Mouse (Mus musculus) MEL (cell line): ENCODE measurements around the gene Gm17622. TPM values are rescaled to one million over a fixed set of nuclear protein-coding genes. Genes with fewer than 3 reads are reported as not detected.

ENCODE experiments used
- DNase-seq: peaks from one replicate; pipeline ENCODE4 v3.0.0; 2011; ENCODE audit warnings: low read depth, low spot score
- H3K27ac ChIP-seq: 2 replicates; pipeline ENCODE4 v1.5.1; 2012; ENCODE audit warnings: low read depth, mild to moderate bottlenecking, control low read depth, low read length, moderate library complexity; ENCODE audit not compliant: control insufficient read depth
- H3K27me3 ChIP-seq, 2 experiments: fragments of 150-350 bp in 1 of 2; sonication (generic) in 1 of 2; 2 replicates each; pipeline ENCODE4 v1.6.1; 2012; ENCODE audit warnings: low read length in 2 of 2, mild to moderate bottlenecking in 2 of 2, improper control_type of control experiment in 1 of 2, moderate library complexity in 1 of 2; ENCODE audit not compliant: insufficient read depth in 2 of 2, control insufficient read depth in 1 of 2
- H3K36me3 ChIP-seq, 2 experiments: 2 replicates each; pipeline ENCODE4 v1.6.1; 2012 to 2014; ENCODE audit warnings: low read length in 2 of 2, improper control_type of control experiment in 1 of 2, inconsistent platforms in 1 of 2, mild to moderate bottlenecking in 1 of 2; ENCODE audit not compliant: insufficient read depth in 2 of 2, control insufficient read depth in 1 of 2
- H3K4me1 ChIP-seq, 2 experiments: fragments of 150-350 bp in 1 of 2; sonication (generic) in 1 of 2; 2 replicates each; pipeline ENCODE4 v1.6.1; 2012; ENCODE audit warnings: low read length in 2 of 2, improper control_type of control experiment in 1 of 2, mild to moderate bottlenecking in 1 of 2; ENCODE audit not compliant: insufficient read depth in 2 of 2, control insufficient read depth in 1 of 2
- H3K4me3 ChIP-seq, 2 experiments: fragments of 150-350 bp in 1 of 2; sonication (generic) in 1 of 2; 2 replicates each; pipeline ENCODE4 v1.5.1; 2012; ENCODE audit warnings: low read depth in 2 of 2, low read length in 2 of 2, mild to moderate bottlenecking in 2 of 2, moderate library complexity in 2 of 2, control low read depth in 1 of 2, improper control_type of control experiment in 1 of 2; ENCODE audit not compliant: control insufficient read depth in 1 of 2, insufficient read depth in 1 of 2
- H3K79me2 ChIP-seq: 2 replicates; pipeline ENCODE4 v1.6.1; 2012; ENCODE audit warnings: mild to moderate bottlenecking, low read length, moderate library complexity; ENCODE audit not compliant: control insufficient read depth, poor library complexity, insufficient read depth
- H3K9ac ChIP-seq: 2 replicates; pipeline ENCODE4 v1.6.1; 2012; ENCODE audit warnings: low read depth, mild to moderate bottlenecking, control low read depth, low read length, moderate library complexity; ENCODE audit not compliant: control insufficient read depth, poor library complexity, severe bottlenecking
- H3K9me3 ChIP-seq: fragments of 150-350 bp; sonication (generic); replicated peaks from 2 replicates; pipeline ENCODE4 v1.6.1; 2012; ENCODE audit warnings: mild to moderate bottlenecking, low read length, improper control_type of control experiment, moderate library complexity; ENCODE audit not compliant: insufficient read depth
- BHLHE40 ChIP-seq: IDR thresholded peaks from 2 replicates; pipeline ENCODE4 v1.6.1; 2012; ENCODE audit warnings: low read depth, mild to moderate bottlenecking, inconsistent platforms, low read length, improper control_type of control experiment, borderline replicate concordance
- CHD1 ChIP-seq: IDR thresholded peaks from 2 replicates; pipeline ENCODE4 v1.6.1; 2012; ENCODE audit warnings: low read depth, mild to moderate bottlenecking, inconsistent platforms, low read length, improper control_type of control experiment
- GABPA ChIP-seq: IDR thresholded peaks from 2 replicates; pipeline ENCODE4 v1.6.1; 2012; ENCODE audit warnings: low read depth, mild to moderate bottlenecking, inconsistent platforms, low read length, improper control_type of control experiment, moderate library complexity
- GATA1 ChIP-seq: IDR thresholded peaks from 2 replicates; pipeline ENCODE4 v1.6.1; 2011; ENCODE audit warnings: low read depth, low read length, improper control_type of control experiment
- NELFE ChIP-seq: IDR thresholded peaks from 2 replicates; pipeline ENCODE4 v1.6.1; 2011; ENCODE audit warnings: low read depth, low read length, improper control_type of control experiment
- NRF1 ChIP-seq: IDR thresholded peaks from 2 replicates; pipeline ENCODE4 v1.6.1; 2014; ENCODE audit warnings: low read depth, mild to moderate bottlenecking, inconsistent platforms, low read length, improper control_type of control experiment, moderate library complexity; ENCODE audit not compliant: poor library complexity, insufficient read depth, severe bottlenecking
- POLR2AphosphoS2 ChIP-seq: IDR thresholded peaks from 2 replicates; pipeline ENCODE4 v1.6.1; 2011; ENCODE audit warnings: low read length, improper control_type of control experiment
- POLR2AphosphoS5 ChIP-seq: IDR thresholded peaks from 2 replicates; pipeline ENCODE4 v1.6.1; 2012; ENCODE audit warnings: low read depth, borderline replicate concordance, mild to moderate bottlenecking, inconsistent platforms, low read length, moderate library complexity, mixed read lengths
- RCOR1 ChIP-seq: IDR thresholded peaks from 2 replicates; pipeline ENCODE4 v1.6.1; 2012; ENCODE audit warnings: low read depth, mild to moderate bottlenecking, inconsistent platforms, low read length, improper control_type of control experiment
- SIN3A ChIP-seq: IDR thresholded peaks from 2 replicates; pipeline ENCODE4 v1.6.1; 2012; ENCODE audit warnings: low read length, improper control_type of control experiment, inconsistent platforms
- UBTF ChIP-seq: IDR thresholded peaks from 2 replicates; pipeline ENCODE4 v1.6.1; 2012; ENCODE audit warnings: low read depth, mild to moderate bottlenecking, inconsistent platforms, low read length, improper control_type of control experiment, moderate library complexity, borderline replicate concordance; ENCODE audit not compliant: insufficient read depth
- USF2 ChIP-seq, 2 experiments: IDR thresholded peaks; 2 replicates each; pipeline ENCODE4 v1.6.1; 2011 to 2012; ENCODE audit warnings: improper control_type of control experiment in 2 of 2, low read length in 2 of 2, borderline replicate concordance in 1 of 2, inconsistent platforms in 1 of 2, low read depth in 1 of 2, mild to moderate bottlenecking in 1 of 2; ENCODE audit not compliant: insufficient read depth in 1 of 2
- ZC3H11A ChIP-seq: IDR thresholded peaks from 2 replicates; pipeline ENCODE4 v1.6.1; 2012; ENCODE audit warnings: low read depth, mild to moderate bottlenecking, inconsistent platforms, low read length, improper control_type of control experiment
- ZMIZ1 ChIP-seq: IDR thresholded peaks from 2 replicates; pipeline ENCODE4 v1.6.1; 2012; ENCODE audit warnings: low read depth, mild to moderate bottlenecking, inconsistent platforms, low read length, improper control_type of control experiment, moderate library complexity
- ZNF384 ChIP-seq: IDR thresholded peaks from 2 replicates; pipeline ENCODE4 v1.6.1; 2012; ENCODE audit warnings: low read depth, mild to moderate bottlenecking, inconsistent platforms, low read length, improper control_type of control experiment
- polyA plus RNA-seq, 2 experiments: library from polyadenylated mRNA; stranded (reverse) in 1 of 2; unstranded in 1 of 2; fragments of >175 nt in 1 of 2; fragments of >200 nt in 1 of 2; gene quantifications; 2 replicates each; pipeline versions ENCODE4 v1.2.1 to v1.2.4; 2012; ENCODE audit warnings: low replicate concordance in 2 of 2, low read depth in 1 of 2; ENCODE audit not compliant: insufficient read length in 2 of 2, insufficient read depth in 1 of 2, missing spikeins in 1 of 2
- total RNA-seq: library from RNA; depleted of rRNA; stranded (reverse); fragments of 300-350 nt; gene quantifications from 2 replicates; pipeline ENCODE4 v1.2.3, GENCODE M21; 2012; rRNA removed

Gm17622 gene
- total RNA-seq = not detected in 2 replicates
- polyA plus RNA-seq = not detected

DNA sequence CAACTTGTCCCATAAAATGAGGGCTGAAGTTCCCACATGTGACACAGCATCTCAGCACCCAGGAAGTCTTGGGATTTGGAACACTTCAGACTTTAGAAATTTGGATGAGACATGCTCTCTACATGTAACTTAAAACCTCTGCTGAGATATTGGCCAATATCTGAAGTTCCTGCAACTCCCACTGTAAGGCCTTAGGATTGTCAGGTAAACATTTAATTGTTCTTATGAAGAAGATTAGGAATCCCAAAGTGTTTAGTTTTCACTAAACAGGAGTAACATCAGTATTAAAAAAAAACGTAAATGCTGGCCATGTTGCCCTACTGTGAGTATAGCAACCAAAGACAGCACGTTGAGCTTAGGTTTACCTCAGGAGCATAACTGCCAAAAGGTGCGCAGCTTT, at the start of gene Gm17622:
Gene Gm17622 (plus strand): TSS at position 301 of the 400 bp plus-strand sequence.
- H3K36me3 ChIP-seq = no peaks in the 10 kb centered on the region
- H3K79me2 ChIP-seq = no peaks in the 10 kb centered on the region
- DNase-seq = no peak
- no peaks in the 10 kb centered on the region for H3K9me3 ChIP-seq
- no peaks in the 10 kb centered on the region for H3K4me1 ChIP-seq
- no peak within 1 kb of the TSS for H3K4me3 ChIP-seq
- no peak for TF ChIP-seq ZC3H11A
- TF ChIP-seq GATA1 = no peak
- TF ChIP-seq ZNF384 = no peak
- TF ChIP-seq UBTF = no peak
- TF ChIP-seq NRF1 = no peak
- no peak for TF ChIP-seq ZMIZ1
- no peak for TF ChIP-seq CHD1
- no peak for TF ChIP-seq USF2 (IDR thresholded peaks at IDR 0.05; ENCODE audit: borderline replicate concordance in 1 of 2, insufficient read depth in 1 of 2, low read depth in 1 of 2, low read length in 2 of 2)
- TF ChIP-seq BHLHE40 = no peak
- TF ChIP-seq RCOR1 = no peak
- TF ChIP-seq NELFE = no peak
- no peak for TF ChIP-seq GABPA
- no peak for TF ChIP-seq POLR2AphosphoS5
- TF ChIP-seq, all 39 proteins: peak for 0
- H3K27me3 ChIP-seq = no peaks in the 10 kb centered on the region
- no peak within 1 kb of the TSS for H3K9ac ChIP-seq
- no peak within 1 kb of the TSS for H3K27ac ChIP-seq

DNA sequence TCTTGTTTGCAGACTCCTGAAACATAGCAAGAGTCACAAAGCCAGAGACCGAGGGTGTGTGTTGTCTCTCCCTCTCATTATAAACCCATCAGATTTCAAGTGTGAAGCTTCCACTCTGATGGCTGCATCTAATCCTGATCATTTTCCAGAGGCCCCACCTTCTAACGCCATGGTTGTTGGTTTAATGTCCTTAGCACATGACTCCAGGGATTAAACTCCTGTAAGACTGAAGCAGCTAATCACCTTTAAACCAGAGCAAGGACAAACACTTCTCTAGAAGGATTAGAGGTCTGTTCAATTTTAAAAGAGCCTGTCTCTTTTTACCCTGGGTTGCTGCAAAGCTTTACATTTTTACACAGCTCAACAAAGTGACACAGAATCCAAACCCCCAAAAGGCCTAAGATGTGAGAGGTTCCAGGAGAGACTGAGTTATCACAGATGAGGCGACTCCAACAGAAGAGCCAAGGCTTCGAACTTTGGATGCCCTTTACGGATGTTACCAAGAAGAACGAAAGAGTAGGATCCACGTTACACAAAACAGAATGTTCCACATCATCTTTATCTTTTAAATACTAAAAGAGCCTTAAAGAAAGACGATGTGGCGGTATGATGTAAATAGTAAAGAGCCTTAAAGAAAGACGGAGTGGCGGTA, 40.2 kb upstream of the Gm17622 start:
- TF ChIP-seq SIN3A = no peak
- TF ChIP-seq ZMIZ1 = no peak
- TF ChIP-seq POLR2AphosphoS2 = no peak
- no peak for TF ChIP-seq RCOR1
- no peak for TF ChIP-seq POLR2AphosphoS5
- no peak for TF ChIP-seq BHLHE40
- Histone ChIP-seq H3K36me3 (no peaks in the 10 kb centered on the region), H3K27me3 (no peaks in the 10 kb centered on the region), H3K9me3 (no peaks in the 10 kb centered on the region), H3K9ac (no peak overlapping the region), H3K27ac (no peak overlapping the region), H3K79me2 (no peaks in the 10 kb centered on the region), H3K4me3 (no peak overlapping the region), H3K4me1 (peaks cover 0 to 5% of the 10 kb centered on the region in 2 experiments; a peak in 2 of 4 replicates)
- DNase-seq = no peak
